Mouse (Mus musculus): ENCODE measurements around the gene Elane.

DNA sequence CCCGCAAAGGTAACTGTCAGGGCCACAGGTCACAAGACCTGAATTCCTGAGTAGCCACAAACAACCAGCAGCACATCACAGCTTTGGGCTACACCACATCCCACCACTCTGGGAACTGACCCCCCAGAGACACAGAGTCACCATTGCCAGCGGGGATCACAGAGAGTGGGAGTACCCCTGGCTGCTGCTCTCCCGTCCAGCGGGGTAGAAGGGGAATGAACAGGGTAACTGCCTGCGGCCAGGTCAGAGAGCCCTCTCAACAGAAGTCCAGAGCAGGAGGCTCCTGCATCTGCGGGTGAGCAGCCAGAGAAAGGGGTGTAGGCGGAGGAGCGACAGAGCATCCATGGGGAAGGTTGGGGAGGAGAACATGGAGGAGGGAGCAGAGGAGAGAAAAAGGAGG, 30.0 kb downstream of the Elane start:
- TF ChIP-seq EP300 (IDR thresholded peaks at IDR 0.05) (no peak), CTCF (IDR thresholded peaks at IDR 0.05) (no peak)

Measured in lung, postnatal 0 days (tissue).